Mouse (Mus musculus): ENCODE data around the gene Erg28. TPM values are rescaled to one million over a fixed set of nuclear protein-coding genes. Genes with fewer than 3 reads are reported as not detected.

The Erg28 gene
- polyA plus RNA-seq, 1 experiment from 2014 or later, result 105 TPM

- Histone ChIP-seq H3K4me2 (no peak overlapping the region), H3K27ac (ENCODE audit: low read depth, low read length) (no peak overlapping the region), H3K36me3 (ENCODE audit: control insufficient read depth, insufficient read depth, low read length) (no peaks in the 10 kb centered on the region), H3K4me3 (ENCODE audit: low read depth, low read length) (no peak overlapping the region), H3K4me1 (ENCODE audit: control insufficient read depth, insufficient read depth, low read length) (no peaks in the 10 kb centered on the region), H3K27me3 (ENCODE audit: control insufficient read depth, insufficient read depth, low read length) (no peaks in the 10 kb centered on the region), H3K9me3 (ENCODE audit: control insufficient read depth, low read length) (no peaks in the 10 kb centered on the region), H3K9ac (ENCODE audit: low read length) (no peak overlapping the region)
- DNase-seq (ENCODE audit: low spot score, missing footprints), result no peak
- ATAC-seq (ENCODE audit: low FRiP score), result no peak
- 62% methylated on average over 4 of the region's 4 CpGs for WGBS
Observed at GRCm38 (mm10) chr12:85767750-85768149, 56.6 kb downstream of the Erg28 start.

- no peaks in the 10 kb centered on the region for H3K36me3 ChIP-seq (ENCODE audit: control insufficient read depth, insufficient read depth, low read length)
- no peak for ATAC-seq (ENCODE audit: low FRiP score)
- H3K27me3 ChIP-seq (ENCODE audit: control insufficient read depth, insufficient read depth, low read length), result no peaks in the 10 kb centered on the region
- 78% methylated on average over 3 of the region's 3 CpGs for WGBS
- no peak overlapping the region for H3K4me3 ChIP-seq (ENCODE audit: low read depth, low read length)
- H3K4me2 ChIP-seq, result no peak overlapping the region
- H3K27ac ChIP-seq (ENCODE audit: low read depth, low read length), result no peak overlapping the region
- H3K9ac ChIP-seq (ENCODE audit: low read length), result no peak overlapping the region
- DNase-seq (ENCODE audit: low spot score, missing footprints), result no peak
- H3K4me1 ChIP-seq (ENCODE audit: control insufficient read depth, insufficient read depth, low read length), result no peaks in the 10 kb centered on the region
- H3K9me3 ChIP-seq (ENCODE audit: control insufficient read depth, low read length), result no peaks in the 10 kb centered on the region
Observed at GRCm38 (mm10) chr12:85766287-85766686, 58.1 kb downstream of the Erg28 start.

Other genes with a start within 250 kb of the Erg28 start
- 0.11 and 0.29 TPM in 2 replicates for gene Jdp2, start 225.5 kb downstream of the Erg28 start, polyA plus RNA-seq (2014; fragmentation: Nextera tagmentation; extraction: Ambion mirVana)
- gene Batf, start 137.9 kb downstream of the Erg28 start, polyA plus RNA-seq (2014; fragmentation: Nextera tagmentation; extraction: Ambion mirVana), result 1.7 and 2.3 TPM in 2 replicates
- gene Flvcr2, start 78.0 kb downstream of the Erg28 start, polyA plus RNA-seq (2014; fragmentation: Nextera tagmentation; extraction: Ambion mirVana), result 1.3 and 1.7 TPM in 2 replicates
- 15.7 and 18.7 TPM in 2 replicates for gene Ttll5, start 109 bp upstream of the Erg28 start, polyA plus RNA-seq (2014; fragmentation: Nextera tagmentation; extraction: Ambion mirVana)

Data from midbrain, embryonic 11.5 days (tissue).